Mouse (Mus musculus) neural tube, postnatal 0 days (tissue): ENCODE results near the gene Ppp1r18. TPM values are rescaled to one million over a fixed set of nuclear protein-coding genes. Genes with fewer than 3 reads are reported as not detected.

Experiments
- microRNA counts: library from miRNA; unstranded; fragments of <30 nt; microRNA quantifications from one replicate; lab custom pipeline; 2015
- microRNA-seq: library from miRNA; unstranded; fragments of <30 nt; microRNA quantifications from one replicate; pipeline ENCODE4, GENCODE M21; 2016
- polyA plus RNA-seq: library from polyadenylated mRNA; unstranded; fragments of >200 nt; fragmentation: Nextera tagmentation; extraction: Ambion mirVana; gene quantifications from 2 replicates; pipeline ENCODE4 v1.2.1, GENCODE M21; 2015

The Ppp1r18 gene
- polyA plus RNA-seq = 17.5 and 17.9 TPM in 2 replicates

DNA sequence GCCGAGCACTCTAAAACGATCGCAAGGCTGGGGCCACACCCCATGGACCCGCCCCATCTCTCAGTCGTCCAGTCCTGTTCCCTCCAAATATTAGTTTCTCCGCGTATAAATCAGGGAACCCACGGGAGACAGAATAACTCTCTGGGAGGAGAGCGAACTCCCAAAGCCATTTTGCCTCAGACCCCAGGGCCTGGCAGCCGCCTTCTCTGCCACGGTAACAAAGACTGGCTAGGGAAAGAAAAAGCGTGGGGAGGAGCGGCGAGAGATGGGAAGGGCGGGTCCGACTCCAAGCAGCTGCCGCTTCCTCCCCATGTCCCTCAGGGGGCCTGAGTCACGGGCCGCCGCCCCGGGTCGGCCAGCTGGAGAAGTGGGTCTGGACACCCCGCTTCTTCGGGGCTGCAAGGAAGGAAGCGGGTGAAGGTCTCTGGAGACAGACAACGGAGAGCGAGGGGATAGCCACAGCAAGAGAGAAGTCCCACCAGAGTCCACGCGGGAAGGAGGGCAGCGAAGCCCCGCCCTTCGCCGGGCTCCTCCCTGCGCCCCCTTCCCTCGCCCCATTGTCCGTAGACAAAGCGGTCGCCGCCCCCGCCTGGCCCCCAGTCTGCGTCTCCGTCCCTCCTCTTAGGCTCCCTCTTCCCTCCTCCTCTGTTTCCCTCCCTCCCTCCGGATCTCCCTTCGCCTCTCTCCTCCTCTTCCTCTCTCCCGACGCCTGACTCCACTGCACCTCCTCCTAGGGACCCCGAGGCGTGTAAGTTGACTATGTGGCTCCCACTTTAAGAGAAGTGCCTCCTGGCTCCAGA is at the start of gene Ppp1r18:
Gene Ppp1r18, plus strand, starts transcription at position 113 of the 800 bp plus-strand sequence.

GRCm38 (mm10) chr17:35821439-35822430 is 43.7 kb upstream of the Ppp1r18 start, which contains the start of gene Ier3:
Gene Ier3 (plus strand): TSS chr17:35821684.

DNA sequence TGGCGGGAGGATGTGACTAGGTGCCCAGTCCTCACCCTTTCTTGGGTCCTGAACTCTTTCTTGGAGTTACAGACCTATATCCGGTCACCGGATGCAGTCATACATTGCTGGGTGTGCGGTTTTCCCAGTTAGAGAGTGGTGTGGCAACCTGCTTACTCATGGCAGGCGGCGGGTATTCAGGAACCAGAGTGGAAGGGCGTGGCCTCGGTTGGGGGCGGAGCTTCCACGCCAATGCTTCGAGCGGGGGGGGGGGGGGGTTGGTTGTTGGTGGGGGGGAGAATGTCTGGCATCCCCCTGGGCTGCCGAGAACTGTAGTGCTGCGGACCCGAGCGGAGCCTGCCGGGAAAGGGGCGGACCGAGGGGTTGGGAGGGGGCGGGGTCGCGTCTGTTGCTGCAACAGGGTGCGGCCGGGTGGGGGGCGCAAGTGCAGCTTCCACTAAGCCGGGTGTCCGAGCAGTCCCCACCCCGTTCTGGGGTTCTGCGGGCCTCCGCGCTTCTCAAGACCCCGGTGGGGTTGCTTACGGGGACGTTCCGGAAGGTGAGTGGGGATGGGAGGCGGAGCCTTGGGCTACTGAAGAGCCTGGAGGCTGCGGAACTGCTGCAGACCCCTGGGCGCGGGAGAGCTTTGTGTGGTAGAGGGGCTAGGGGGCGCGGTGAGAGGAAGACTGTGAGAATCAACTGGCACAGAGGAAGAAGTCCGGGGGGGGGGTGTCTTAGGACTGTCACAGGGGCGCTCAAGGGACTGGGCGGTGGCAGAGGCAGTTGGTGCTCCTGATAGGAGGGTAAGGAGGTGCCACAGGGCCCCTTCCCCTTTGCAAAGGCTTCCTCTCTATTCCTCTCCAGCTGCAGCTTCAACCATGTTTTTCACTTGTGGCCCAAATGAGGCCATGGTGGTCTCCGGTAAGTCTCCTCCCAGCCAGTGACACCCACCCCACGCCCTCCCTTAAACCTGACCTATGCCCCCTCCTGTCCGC is 42.1 kb upstream of the Ppp1r18 start, which contains the start of gene Flot1:
Gene Flot1, plus strand, starts transcription at position 267 of the 974 bp plus-strand sequence.

GRCm38 (mm10) chr17:35838122-35838544 is 27.3 kb upstream of the Ppp1r18 start, which contains the start of gene Tubb5:
Gene Tubb5 (minus strand): TSS chr17:35838306.

GRCm38 (mm10) chr17:35841076-35841950 is 24.1 kb upstream of the Ppp1r18 start, which contains the start of gene Mdc1:
Gene Mdc1 (plus strand): TSS chr17:35841515.

DNA sequence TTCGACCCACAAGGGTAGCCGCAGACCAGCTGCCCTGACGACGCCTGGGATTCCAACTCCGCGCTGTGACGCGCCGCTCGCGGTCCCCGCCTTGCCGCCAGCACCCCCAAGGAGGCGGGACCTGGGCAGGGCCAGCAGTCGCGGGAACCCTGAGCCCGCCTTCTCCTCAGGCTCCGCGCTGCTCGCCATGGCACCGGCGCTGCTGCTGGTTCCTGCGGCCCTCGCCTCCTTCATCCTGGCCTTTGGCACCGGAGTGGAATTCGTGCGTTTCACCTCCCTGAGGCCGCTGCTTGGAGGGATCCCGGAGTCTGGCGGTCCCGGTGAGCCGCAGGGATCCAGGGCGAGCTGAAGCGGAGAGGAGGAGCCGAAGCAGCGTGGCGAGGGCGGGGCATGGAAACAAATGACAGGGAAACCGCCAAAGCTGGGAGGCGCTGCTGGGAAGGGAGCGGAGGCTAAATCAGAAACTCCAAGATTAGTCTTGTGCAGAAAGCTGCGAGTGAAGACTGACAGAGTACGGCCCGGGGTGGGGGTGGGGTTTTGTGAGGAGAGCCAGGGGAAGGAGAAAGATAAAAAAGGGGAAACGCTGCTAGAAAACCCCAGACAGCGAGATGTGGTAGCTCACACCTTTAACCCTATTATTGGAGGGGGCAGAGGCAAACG is 4.1 kb upstream of the Ppp1r18 start, which contains the start of gene Nrm:
Gene Nrm, plus strand, starts transcription at position 121 of the 660 bp plus-strand sequence.

DNA sequence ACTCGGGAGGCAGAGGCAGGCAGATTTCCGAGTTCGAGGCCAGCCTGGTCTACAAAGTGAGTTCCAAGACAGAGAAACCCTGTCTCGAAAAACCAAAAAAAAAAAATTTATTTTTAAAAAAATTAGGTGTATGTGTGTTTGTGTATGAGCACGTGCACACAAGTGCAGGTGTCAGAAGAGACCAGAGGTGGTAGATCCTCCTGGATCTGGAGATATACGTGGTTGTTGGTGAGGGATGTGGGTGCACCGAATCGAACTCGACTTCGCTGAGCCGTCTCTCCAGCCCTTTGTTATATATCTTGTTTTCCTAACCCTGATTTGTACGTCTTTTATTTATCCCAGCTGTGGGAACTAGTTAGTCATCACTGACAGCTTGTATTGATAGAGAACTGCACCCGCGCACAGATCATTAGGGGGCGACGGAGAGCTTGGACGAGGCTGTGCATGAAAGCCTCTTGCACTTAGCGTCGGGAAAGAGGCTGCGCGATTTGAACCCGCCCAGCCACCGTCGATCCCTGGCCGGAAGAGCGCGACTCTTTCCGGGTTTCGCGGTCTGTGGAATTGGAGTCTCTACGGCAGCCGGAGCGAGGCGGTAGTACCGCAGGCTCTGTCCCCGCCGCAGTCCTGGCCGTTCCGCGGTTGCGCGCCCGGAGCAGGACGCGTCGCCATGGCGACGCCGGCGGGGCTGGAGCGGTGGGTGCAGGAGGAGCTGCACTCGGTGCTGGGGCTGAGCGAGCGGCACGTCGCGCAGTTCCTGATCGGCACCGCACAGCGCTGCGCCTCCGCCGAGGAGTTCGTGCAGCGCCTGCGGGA is 14.1 kb downstream of the Ppp1r18 start, which contains the start of gene Dhx16:
Gene Dhx16, plus strand, starts transcription at position 575 of the 813 bp plus-strand sequence.

GRCm38 (mm10) chr17:35896781-35897643 is 31.6 kb downstream of the Ppp1r18 start, which contains the start of gene 2310061I04Rik:
Gene 2310061I04Rik (minus strand): TSS chr17:35897431.

DNA sequence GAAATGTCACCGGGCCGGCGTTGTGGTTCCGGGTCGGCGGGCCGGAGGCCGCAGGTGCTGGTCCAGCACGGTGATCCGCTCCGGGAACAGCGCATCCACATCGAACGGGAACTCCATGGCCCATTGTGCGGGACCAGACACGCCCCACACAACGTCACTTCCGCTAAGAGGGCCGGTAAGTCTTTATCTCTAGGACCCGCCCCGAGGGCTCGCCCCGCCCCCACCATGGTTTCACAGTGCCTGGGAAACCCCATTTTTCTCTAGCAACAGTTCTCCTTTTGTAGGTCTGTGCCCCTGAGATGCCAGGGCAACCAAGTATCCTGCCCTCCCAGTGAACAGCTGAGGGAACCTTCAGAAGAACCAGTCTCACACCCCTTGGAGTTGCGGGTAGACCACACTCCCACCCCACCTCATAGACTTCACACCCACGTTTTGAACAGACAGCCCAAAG is 44.6 kb downstream of the Ppp1r18 start, which contains the start of gene Atat1:
Gene Atat1, minus strand, starts transcription at position 157 of the 451 bp plus-strand sequence.

DNA sequence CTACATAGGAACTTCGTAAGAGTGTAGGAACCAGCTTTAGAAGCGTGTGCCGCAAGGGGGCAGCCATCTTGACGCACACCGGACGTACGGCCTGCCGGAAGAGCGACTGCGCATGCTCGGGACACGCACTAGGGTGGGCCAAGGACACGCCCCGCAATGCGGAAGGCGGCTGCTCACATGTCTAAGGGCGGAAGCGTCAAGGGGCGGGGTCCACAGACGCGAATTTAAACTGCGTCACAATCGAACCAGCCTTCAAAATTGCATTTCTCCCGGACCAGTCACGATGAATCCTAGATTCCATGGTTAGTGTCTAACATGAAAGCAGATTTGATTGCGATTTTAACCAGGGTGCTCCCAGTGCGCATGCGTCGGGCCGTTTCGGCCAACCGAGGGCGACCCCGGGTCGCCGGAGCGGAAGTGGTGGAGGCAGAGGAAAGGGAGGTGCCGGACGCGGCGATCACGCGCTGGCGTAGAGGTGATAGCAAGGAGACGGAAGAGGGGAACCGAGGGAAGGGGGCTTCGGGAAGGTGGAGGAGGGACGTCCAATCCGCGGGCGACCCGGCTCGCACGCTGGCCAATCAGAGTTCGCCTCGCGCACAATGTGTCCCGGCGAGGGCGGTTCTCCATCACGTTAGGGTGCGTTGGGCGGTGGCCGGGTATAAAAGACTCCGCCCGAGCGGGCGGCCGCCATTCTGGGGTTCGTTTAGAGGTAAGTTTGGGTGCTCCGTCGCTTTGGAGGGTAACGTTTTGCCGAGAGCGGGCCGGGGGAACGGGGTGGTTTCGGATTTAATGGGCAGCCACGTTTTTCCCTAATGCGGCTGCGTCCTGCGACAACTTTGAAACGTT is 51.1 kb downstream of the Ppp1r18 start, which contains the start of the genes Mrps18b and Ppp1r10:
Gene Mrps18b, minus strand, starts transcription at position 93 of the 846 bp plus-strand sequence.
Gene Ppp1r10, plus strand, starts transcription at position 138 of the 846 bp plus-strand sequence.

MicroRNAs within 50 kb of the gene (microRNA counts, 519-probe panel; counts per million panel counts)
- 40.5 counts per million for microRNA mmu-miR-1894-3p (lab: Ali Mortazavi, UCI)
- 40.5 counts per million for microRNA mmu-miR-1894-5p (lab: Ali Mortazavi, UCI)

Small RNAs within 50 kb of the gene (microRNA-seq; reads per million reads assigned to microRNA genes)
- gene Gm28033 (not detected), gene Mir1894 (not detected)

Other genes starting within 250 kb of the Ppp1r18 start
- not detected in 2 replicates for gene Gm9573, start 239.0 kb upstream of the Ppp1r18 start, polyA plus RNA-seq
- gene Mucl3, start 221.9 kb upstream of the Ppp1r18 start, polyA plus RNA-seq = 0.08 TPM in 1 of 2 replicates, not detected in the other
- 11.0 and 15.0 TPM in 2 replicates for gene Vars2, start 198.0 kb upstream of the Ppp1r18 start, polyA plus RNA-seq
- 23.4 and 23.8 TPM in 2 replicates for gene Gtf2h4, start 191.9 kb upstream of the Ppp1r18 start, polyA plus RNA-seq
- 66.1 and 70.3 TPM in 2 replicates for gene Ddr1, start 161.0 kb upstream of the Ppp1r18 start, polyA plus RNA-seq
- 24.1 and 25.1 TPM in 2 replicates for gene Ier3, start 43.9 kb upstream of the Ppp1r18 start, polyA plus RNA-seq
- gene Flot1, start 42.4 kb upstream of the Ppp1r18 start, polyA plus RNA-seq = 167 and 180 TPM in 2 replicates
- 1,086 and 1,211 TPM in 2 replicates for gene Tubb5, start 27.3 kb upstream of the Ppp1r18 start, polyA plus RNA-seq
- 3.8 and 4.1 TPM in 2 replicates for gene Mdc1, start 24.1 kb upstream of the Ppp1r18 start, polyA plus RNA-seq
- 18.0 and 21.8 TPM in 2 replicates for gene Nrm, start 4.3 kb upstream of the Ppp1r18 start, polyA plus RNA-seq
- gene Dhx16, start 14.2 kb downstream of the Ppp1r18 start, polyA plus RNA-seq = 19.4 and 23.2 TPM in 2 replicates
- gene 2310061I04Rik, start 31.8 kb downstream of the Ppp1r18 start, polyA plus RNA-seq = 80.1 and 91.3 TPM in 2 replicates
- 169 and 211 TPM in 2 replicates for gene Atat1, start 44.5 kb downstream of the Ppp1r18 start, polyA plus RNA-seq
- 73.6 and 78.3 TPM in 2 replicates for gene Mrps18b, start 50.8 kb downstream of the Ppp1r18 start, polyA plus RNA-seq
- 22.9 and 25.5 TPM in 2 replicates for gene Ppp1r10, start 50.8 kb downstream of the Ppp1r18 start, polyA plus RNA-seq
- gene Abcf1, start 104.2 kb downstream of the Ppp1r18 start, polyA plus RNA-seq = 79.4 and 88.1 TPM in 2 replicates
- gene Gnl1, start 114.3 kb downstream of the Ppp1r18 start, polyA plus RNA-seq = 86.7 and 86.9 TPM in 2 replicates
- 67.0 and 74.1 TPM in 2 replicates for gene Prr3, start 114.6 kb downstream of the Ppp1r18 start, polyA plus RNA-seq
- 9.3 and 11.4 TPM in 2 replicates for gene H2-T24, start 155.0 kb downstream of the Ppp1r18 start, polyA plus RNA-seq
- gene H2-T23, start 167.3 kb downstream of the Ppp1r18 start, polyA plus RNA-seq = 10.9 and 11.1 TPM in 2 replicates
- 10.3 and 10.9 TPM in 2 replicates for gene H2-T22, start 177.2 kb downstream of the Ppp1r18 start, polyA plus RNA-seq
- not detected in 2 replicates for gene Gm6034, start 177.4 kb downstream of the Ppp1r18 start, polyA plus RNA-seq
- gene Gm11127, start 192.8 kb downstream of the Ppp1r18 start, polyA plus RNA-seq = not detected in 2 replicates